Mouse (Mus musculus): ENCODE measurements around the gene Mageb2. TPM values are rescaled to one million over a fixed set of nuclear protein-coding genes. Genes with fewer than 3 reads are reported as not detected.
"Not testable (repeated sequence)": the region's sequence is repeated elsewhere in the genome, so short reads cannot be mapped to it uniquely, and the experiment has no call there.

Gene Mageb2
- not detected in 2 replicates for polyA plus RNA-seq (2015; fragmentation: Nextera tagmentation; extraction: Ambion mirVana)

DNA sequence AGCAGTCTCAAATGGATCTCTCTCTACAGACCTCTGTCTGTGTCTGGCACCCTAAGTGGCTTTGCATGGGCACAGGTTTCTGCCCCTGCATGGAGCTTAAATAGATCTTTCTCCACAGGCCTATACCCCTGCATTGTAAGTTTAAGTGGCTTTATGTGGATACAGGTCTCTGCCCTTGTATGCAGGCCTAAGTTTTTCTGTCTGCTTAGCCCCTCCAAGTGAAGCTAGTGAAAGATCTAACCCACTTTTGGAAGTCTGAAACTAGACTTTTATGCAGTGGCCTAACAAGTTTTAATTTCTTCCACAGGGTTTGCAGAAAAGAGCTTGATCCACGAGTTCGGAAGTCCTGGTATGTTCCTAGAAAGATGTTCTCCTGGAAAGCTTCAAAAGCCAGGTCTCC, at the start of gene Mageb2:
Gene Mageb2 (plus strand): TSS at position 301 of the 400 bp plus-strand sequence.
- H3K9ac ChIP-seq (replicated peaks); H3K36me3 ChIP-seq; H3K4me1 ChIP-seq; H3K27me3 ChIP-seq (replicated peaks); ATAC-seq (ENCODE audit: low FRiP score); H3K4me3 ChIP-seq (replicated peaks); H3K4me2 ChIP-seq; H3K9me3 ChIP-seq (replicated peaks); H3K27ac ChIP-seq (replicated peaks): not testable (repeated sequence)
- WGBS, result 80% methylated on average over 2 of the region's 2 CpGs

DNA sequence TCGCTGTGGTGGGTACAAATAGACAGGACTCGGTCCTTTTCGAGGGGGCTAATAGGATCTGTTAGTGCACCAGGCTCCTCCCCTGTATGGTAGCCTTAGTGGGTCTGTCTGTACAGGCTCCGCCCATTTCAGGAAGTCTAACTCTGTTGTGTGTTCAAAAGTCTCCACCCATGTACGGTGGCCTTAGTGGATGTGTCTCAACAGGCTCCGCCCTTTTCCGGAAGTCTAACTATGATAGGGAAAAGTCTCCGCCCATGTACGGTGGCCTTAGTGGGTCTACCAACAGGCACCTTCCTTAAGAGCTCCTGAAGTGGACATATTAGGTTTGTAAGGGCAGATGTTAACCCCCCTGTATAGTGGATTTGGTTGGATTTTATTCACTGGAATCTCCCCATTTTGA, 18.2 kb upstream of the Mageb2 start:
- not testable (repeated sequence) for ATAC-seq (ENCODE audit: low FRiP score); H3K4me2 ChIP-seq; H3K4me1 ChIP-seq; H3K27ac ChIP-seq (replicated peaks); H3K27me3 ChIP-seq (replicated peaks); H3K9me3 ChIP-seq (replicated peaks); H3K36me3 ChIP-seq; H3K4me3 ChIP-seq (replicated peaks); H3K9ac ChIP-seq (replicated peaks)
- 96% methylated on average over 9 of the region's 9 CpGs for WGBS

Other genes with a start within 250 kb of the Mageb2 start
- not detected in 2 replicates for gene Gm5072, start 60.8 kb downstream of the Mageb2 start, polyA plus RNA-seq (2015; fragmentation: Nextera tagmentation; extraction: Ambion mirVana)
- not detected in 2 replicates for gene Gm8914, start 148.4 kb downstream of the Mageb2 start, polyA plus RNA-seq (2015; fragmentation: Nextera tagmentation; extraction: Ambion mirVana)
- gene 1700084M14Rik, start 244.2 kb downstream of the Mageb2 start, polyA plus RNA-seq (2015; fragmentation: Nextera tagmentation; extraction: Ambion mirVana), result not detected in 2 replicates